Mouse (Mus musculus) liver, adult 10 weeks (tissue): Measurements from ENCODE around the gene Ttyh2. TPM values are rescaled to one million over a fixed set of nuclear protein-coding genes. Genes with fewer than 3 reads are reported as not detected.

ENCODE experiments used
- polyA plus RNA-seq: library from polyadenylated mRNA; stranded (reverse); fragments of 350-450 nt; fragmentation: Illumina TruSeq; extraction: RNeasy Lipid Tissue Mini Kit (QIAGEN cat#74804); gene quantifications from one replicate; pipeline ENCODE4 v1.2.3, GENCODE M21; 2014; ENCODE audit warnings: low read depth, low replicate concordance

The Ttyh2 gene
- polyA plus RNA-seq = 4.9 TPM

DNA sequence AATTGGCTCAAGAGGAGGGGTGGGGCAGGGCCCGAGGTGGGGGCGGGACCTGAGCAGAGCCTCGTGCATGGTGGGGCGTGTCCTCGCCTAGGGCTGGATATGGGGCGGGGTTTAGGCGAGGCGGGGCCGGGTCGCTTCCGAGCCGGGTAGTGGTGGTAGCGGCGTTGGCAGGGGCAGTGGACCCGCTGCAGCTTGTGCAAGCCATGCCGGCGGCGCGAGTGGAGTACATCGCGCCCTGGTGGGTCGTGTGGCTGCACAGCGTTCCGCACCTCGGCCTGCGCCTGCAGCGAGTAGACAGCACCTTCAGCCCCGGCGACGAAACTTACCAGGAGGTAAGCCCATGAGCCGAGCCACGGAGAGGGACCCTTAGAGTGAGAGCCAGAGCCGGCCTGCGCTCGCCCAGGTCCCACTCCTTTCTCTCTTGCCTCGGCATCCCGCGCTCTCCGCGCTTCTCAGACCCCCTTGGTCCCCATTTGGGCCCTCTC is at the start of gene Ttyh2:
Gene Ttyh2, plus strand, starts transcription at position 91 of the 485 bp plus-strand sequence.

DNA sequence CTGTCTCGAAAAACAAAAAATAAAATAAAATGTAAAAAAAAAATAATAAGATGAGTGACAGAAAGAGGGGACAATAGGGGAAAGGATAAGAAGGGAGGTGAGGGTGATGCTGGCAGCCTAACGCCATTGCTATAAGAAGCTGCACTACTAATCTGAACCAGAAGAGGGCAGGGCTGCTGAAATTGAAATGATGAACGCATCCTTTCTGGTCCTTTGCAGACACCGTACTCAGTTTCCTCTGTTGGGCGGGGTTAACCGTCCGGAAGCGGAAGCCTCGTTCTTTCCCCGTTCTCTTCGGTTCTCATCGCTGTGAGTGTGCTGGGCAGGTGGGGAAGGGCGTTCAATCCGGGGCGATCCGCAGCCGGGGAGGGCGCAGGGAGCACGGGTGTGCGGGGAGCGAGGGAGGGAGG is 6.9 kb upstream of the Ttyh2 start, which contains the start of gene Rpl38:
Gene Rpl38, plus strand, starts transcription at position 224 of the 410 bp plus-strand sequence.

GRCm38 (mm10) chr11:114726965-114727825 is 52.0 kb downstream of the Ttyh2 start, which contains the start of gene Dnaic2:
TSS of gene Dnaic2 (plus strand) at chr11:114727408.

GRCm38 (mm10) chr11:114764820-114765818 is 89.9 kb downstream of the Ttyh2 start, which contains the start of gene Kif19a:
TSS of gene Kif19a (plus strand) at chr11:114765388.

Other genes starting within 250 kb of the Ttyh2 start
- gene Rpl38, start 6.9 kb upstream of the Ttyh2 start, polyA plus RNA-seq = 109 TPM
- gene Dnaic2, start 52.0 kb downstream of the Ttyh2 start, polyA plus RNA-seq = not detected
- not detected for gene Kif19a, start 90.0 kb downstream of the Ttyh2 start, polyA plus RNA-seq
- gene Btbd17, start 120.5 kb downstream of the Ttyh2 start, polyA plus RNA-seq = not detected
- gene Gpr142, start 123.5 kb downstream of the Ttyh2 start, polyA plus RNA-seq = not detected
- 10.1 TPM for gene Gprc5c, start 175.7 kb downstream of the Ttyh2 start, polyA plus RNA-seq
- 1.8 TPM for gene Cd300a, start 214.6 kb downstream of the Ttyh2 start, polyA plus RNA-seq